Mouse (Mus musculus): ENCODE data around the gene Pip4k2a. TPM values are rescaled to one million over a fixed set of nuclear protein-coding genes. Genes with fewer than 3 reads are reported as not detected.
A peak's percentile ranks its signal among the peaks of the same experiment; 100 is the strongest.

Gene Pip4k2a
- total and polyA plus RNA-seq, 3 experiments = 6.6 to 52.9 (median 20.8) TPM

DNA sequence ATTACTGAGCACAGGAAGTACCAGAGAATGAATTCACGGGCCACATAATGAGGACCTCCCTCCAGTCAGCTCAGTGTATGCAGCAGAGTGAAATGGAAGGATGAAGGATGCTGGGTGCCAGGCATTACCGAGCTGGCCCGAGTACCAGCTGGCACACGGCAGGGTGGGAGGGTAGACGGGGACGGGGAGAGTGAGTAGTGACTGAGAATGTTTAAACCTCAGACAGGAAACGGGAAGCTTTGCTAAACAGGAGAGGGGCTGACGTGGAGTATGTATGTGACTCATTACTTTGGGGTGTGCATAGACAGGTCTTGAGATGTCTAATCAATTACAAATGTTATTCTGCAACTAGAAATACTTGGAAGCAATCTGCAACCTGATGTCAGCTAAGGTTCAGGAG lies 69.7 kb downstream of the Pip4k2a start:
- Histone ChIP-seq H3K4me2 (ENCODE audit: insufficient read depth, low read depth, poor library complexity, severe bottlenecking) (no peak overlapping the region), H3K79me2 (replicated peaks; ENCODE audit: control insufficient read depth, extremely low read depth, insufficient read depth, poor library complexity, severe bottlenecking) (no peaks in the 10 kb centered on the region; the same call in 1 of the 2 replicates), H3K36me3 (replicated peaks in 1 of 2; ENCODE audit: control insufficient read depth in 1 of 2, insufficient read depth in 1 of 2, low read length in 1 of 2) (peaks cover 0 to 17% of the 10 kb centered on the region in 2 experiments), H3K27ac (ENCODE audit: insufficient read depth, low read depth) (no peak overlapping the region), H3K27me3 (replicated peaks) (no peaks in the 10 kb centered on the region), H3K4me3 (replicated peaks in 1 of 3; ENCODE audit: low read depth in 2 of 3, low read length in 2 of 3, poor library complexity in 1 of 3) (no peak overlapping the region), H3K9me3 (replicated peaks; ENCODE audit: low read length) (no peaks in the 10 kb centered on the region), H3K4me1 (ENCODE audit: control insufficient read depth in 1 of 2, insufficient read depth in 2 of 2) (peaks cover 2 to 68% of the 10 kb centered on the region in 2 experiments; a peak in 3 of 4 replicates), H3K9ac (ENCODE audit: insufficient read depth, low read depth) (no peak overlapping the region)
- TF ChIP-seq ELF1 (IDR thresholded peaks at IDR 0.05; ENCODE audit: low read depth, low read length) = no peak
- TF ChIP-seq UBTF (IDR thresholded peaks at IDR 0.05; ENCODE audit: low read depth, low read length) = no peak
- no peak for TF ChIP-seq POLR2A (IDR thresholded peaks at IDR 0.05; ENCODE audit: low read depth, low read length)
- no peak for TF ChIP-seq MYC (IDR thresholded peaks at IDR 0.05; ENCODE audit: low read depth, low read length)
- no peak for TF ChIP-seq POLR2AphosphoS2 (IDR thresholded peaks at IDR 0.05; ENCODE audit: low read depth, low read length)
- no peak for TF ChIP-seq ZMIZ1 (IDR thresholded peaks at IDR 0.05; ENCODE audit: low read depth, low read length)
- TF ChIP-seq ZKSCAN1 (IDR thresholded peaks at IDR 0.05; ENCODE audit: borderline replicate concordance, low read depth, low read length) = no peak
- no peak for TF ChIP-seq SIN3A (IDR thresholded peaks at IDR 0.05; ENCODE audit: low read length)
- TF ChIP-seq NELFE (IDR thresholded peaks at IDR 0.05; ENCODE audit: low read depth, low read length) = no peak
- DNase-seq (ENCODE audit: extremely low read depth) = no peak
- in situ Hi-C loops (cut with MboI; ENCODE audit: low pct_ligation_motif_present, low pct_unique_long_range_greater_than_20kb, low sequenced_read_pairs) (no loop called here), dilution Hi-C loops (cut with MboI; ENCODE audit: extremely low pct_ligation_motif_present, extremely low pct_unique_long_range_greater_than_20kb, low sequenced_read_pairs) (no loop called here)

DNA sequence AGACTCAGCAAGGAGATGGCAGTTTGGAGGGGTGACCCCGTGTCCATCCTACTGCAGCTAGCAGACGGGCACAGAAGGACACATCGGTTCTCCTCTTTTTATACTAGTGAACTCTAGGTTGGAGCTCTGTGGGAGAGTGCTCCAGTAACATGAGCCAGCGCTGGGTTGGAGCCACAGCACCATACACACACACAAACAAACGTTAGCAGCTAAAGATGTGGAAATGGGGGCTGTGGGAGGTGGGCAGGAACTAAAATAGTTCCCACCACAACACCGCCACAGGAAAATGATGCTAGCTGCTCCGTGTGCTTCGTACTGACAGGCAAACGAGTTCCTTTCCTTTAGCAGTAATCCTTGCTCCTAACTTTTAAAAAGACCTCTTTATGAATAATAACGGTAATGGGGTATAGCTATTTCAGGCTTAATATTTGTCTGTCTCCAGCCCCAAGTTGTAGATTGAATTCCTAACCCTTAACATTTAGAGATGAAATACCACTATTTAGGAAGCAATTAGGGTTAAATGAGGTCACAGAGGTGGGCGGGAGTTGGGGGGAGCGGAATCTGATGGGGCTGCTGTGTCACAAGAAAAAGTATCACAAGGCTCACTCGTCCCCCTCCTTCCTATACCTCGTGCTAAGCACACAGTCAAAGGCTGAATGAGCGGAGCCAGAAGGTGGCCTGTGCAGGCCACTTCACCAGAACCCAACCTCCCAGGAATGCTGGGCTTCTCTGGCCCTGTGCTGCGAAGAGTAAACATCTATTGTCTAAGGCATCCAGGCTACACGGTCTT lies 73.9 kb downstream of the Pip4k2a start:
- Histone ChIP-seq H3K27me3 (replicated peaks) (no peaks in the 10 kb centered on the region), H3K79me2 (replicated peaks; ENCODE audit: control insufficient read depth, extremely low read depth, insufficient read depth, poor library complexity, severe bottlenecking) (no peaks in the 10 kb centered on the region; the same call in 1 of the 2 replicates), H3K4me3 (replicated peaks in 1 of 3; ENCODE audit: low read depth in 2 of 3, low read length in 2 of 3, poor library complexity in 1 of 3) (no peak overlapping the region), H3K9ac (ENCODE audit: insufficient read depth, low read depth) (no peak overlapping the region), H3K4me1 (ENCODE audit: control insufficient read depth in 1 of 2, insufficient read depth in 2 of 2) (peaks cover 5 to 91% of the 10 kb centered on the region in 2 experiments), H3K4me2 (ENCODE audit: insufficient read depth, low read depth, poor library complexity, severe bottlenecking) (no peak overlapping the region), H3K36me3 (replicated peaks in 1 of 2; ENCODE audit: control insufficient read depth in 1 of 2, insufficient read depth in 1 of 2, low read length in 1 of 2) (peaks cover 0 to 11% of the 10 kb centered on the region in 2 experiments), H3K27ac (ENCODE audit: insufficient read depth, low read depth) (no peak overlapping the region), H3K9me3 (replicated peaks; ENCODE audit: low read length) (no peaks in the 10 kb centered on the region)
- no peak for DNase-seq (ENCODE audit: extremely low read depth)
- TF ChIP-seq MAZ (IDR thresholded peaks at IDR 0.05; ENCODE audit: low read depth, low read length) (no peak), POLR2AphosphoS2 (IDR thresholded peaks at IDR 0.05; ENCODE audit: low read depth, low read length) (no peak), UBTF (IDR thresholded peaks at IDR 0.05; ENCODE audit: low read depth, low read length) (no peak), EP300 (IDR thresholded peaks at IDR 0.05; ENCODE audit: low read length) (no peak)
- in situ Hi-C loops (cut with MboI; ENCODE audit: low pct_ligation_motif_present, low pct_unique_long_range_greater_than_20kb, low sequenced_read_pairs) (no loop called here), dilution Hi-C loops (cut with MboI; ENCODE audit: extremely low pct_ligation_motif_present, extremely low pct_unique_long_range_greater_than_20kb, low sequenced_read_pairs) (no loop called here)

- Histone ChIP-seq H3K4me3 (replicated peaks in 1 of 3; ENCODE audit: low read depth in 2 of 3, low read length in 2 of 3, poor library complexity in 1 of 3) (no peak overlapping the region), H3K36me3 (replicated peaks in 1 of 2; ENCODE audit: control insufficient read depth in 1 of 2, insufficient read depth in 1 of 2, low read length in 1 of 2) (peaks cover 0 to 8% of the 10 kb centered on the region in 2 experiments), H3K4me1 (ENCODE audit: control insufficient read depth in 1 of 2, insufficient read depth in 2 of 2) (peaks cover 5 to 91% of the 10 kb centered on the region in 2 experiments), H3K9ac (ENCODE audit: insufficient read depth, low read depth) (no peak overlapping the region), H3K9me3 (replicated peaks; ENCODE audit: low read length) (no peaks in the 10 kb centered on the region), H3K79me2 (replicated peaks; ENCODE audit: control insufficient read depth, extremely low read depth, insufficient read depth, poor library complexity, severe bottlenecking) (no peaks in the 10 kb centered on the region; the same call in 1 of the 2 replicates), H3K27ac (ENCODE audit: insufficient read depth, low read depth) (no peak overlapping the region), H3K4me2 (ENCODE audit: insufficient read depth, low read depth, poor library complexity, severe bottlenecking) (no peak overlapping the region), H3K27me3 (replicated peaks) (no peaks in the 10 kb centered on the region)
- DNase-seq (ENCODE audit: extremely low read depth) = no peak
- in situ Hi-C loops (cut with MboI; ENCODE audit: low pct_ligation_motif_present, low pct_unique_long_range_greater_than_20kb, low sequenced_read_pairs) = no loop called here
- TF ChIP-seq BHLHE40 (IDR thresholded peaks at IDR 0.05; ENCODE audit: low read depth, low read length) = peak; percentile 38; the same call in 1 of the 2 replicates
- no peak for TF ChIP-seq EP300 (IDR thresholded peaks at IDR 0.05; ENCODE audit: low read length)
- dilution Hi-C loops (cut with MboI; ENCODE audit: extremely low pct_ligation_motif_present, extremely low pct_unique_long_range_greater_than_20kb, low sequenced_read_pairs) = no loop called here
These were observed 74.8 kb downstream of the Pip4k2a start for GRCm38 (mm10) chr2:18923098-18923649.

Data from CH12.LX (cell line).